Mouse (Mus musculus): ENCODE results near the gene Vmn1r2.
"Not testable (repeated sequence)": the region's sequence is repeated elsewhere in the genome, so short reads cannot be mapped to it uniquely, and the experiment has no call there.

The Vmn1r2 gene

GRCm38 (mm10) chr4:3167020-3167419 lies at the start of gene Vmn1r2:
TSS of gene Vmn1r2 (plus strand) at chr4:3167320.
- not testable (repeated sequence) for DNase-seq (ENCODE audit: low spot score)

DNA sequence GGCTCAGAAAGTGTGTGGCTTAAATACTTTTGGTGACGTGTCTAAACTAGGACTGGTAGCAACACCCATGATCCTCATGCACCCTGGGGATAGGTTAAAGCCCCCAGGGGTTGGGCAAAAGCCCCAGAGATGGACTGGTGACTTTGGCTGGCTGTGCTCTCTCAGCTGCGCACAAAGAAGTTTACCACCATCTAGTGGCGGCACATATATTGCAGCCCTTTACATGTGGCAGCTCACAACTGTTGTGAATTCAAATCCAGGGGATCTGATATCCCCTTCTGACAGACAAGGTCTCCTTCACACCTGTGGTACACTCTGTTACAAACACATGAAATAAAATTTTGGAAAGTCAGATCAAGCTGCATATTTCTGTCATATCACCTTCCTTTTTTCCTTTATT lies 19.2 kb upstream of the Vmn1r2 start:
- not testable (repeated sequence) for DNase-seq (ENCODE audit: low spot score)

- not testable (repeated sequence) for DNase-seq (ENCODE audit: low spot score)
These were observed 13.8 kb upstream of the Vmn1r2 start for GRCm38 (mm10) chr4:3153320-3153719.

GRCm38 (mm10) chr4:3164429-3164828 lies 2.7 kb upstream of the Vmn1r2 start:
- DNase-seq (ENCODE audit: low spot score), result not testable (repeated sequence)

GRCm38 (mm10) chr4:3165046-3165445 lies 2.1 kb upstream of the Vmn1r2 start:
- no peak for DNase-seq (ENCODE audit: low spot score)

GRCm38 (mm10) chr4:3174586-3174985 lies 7.5 kb downstream of the Vmn1r2 start:
- DNase-seq (ENCODE audit: low spot score), result not testable (repeated sequence)

GRCm38 (mm10) chr4:3175756-3176155 lies 8.6 kb downstream of the Vmn1r2 start:
- not testable (repeated sequence) for DNase-seq (ENCODE audit: low spot score)

DNA sequence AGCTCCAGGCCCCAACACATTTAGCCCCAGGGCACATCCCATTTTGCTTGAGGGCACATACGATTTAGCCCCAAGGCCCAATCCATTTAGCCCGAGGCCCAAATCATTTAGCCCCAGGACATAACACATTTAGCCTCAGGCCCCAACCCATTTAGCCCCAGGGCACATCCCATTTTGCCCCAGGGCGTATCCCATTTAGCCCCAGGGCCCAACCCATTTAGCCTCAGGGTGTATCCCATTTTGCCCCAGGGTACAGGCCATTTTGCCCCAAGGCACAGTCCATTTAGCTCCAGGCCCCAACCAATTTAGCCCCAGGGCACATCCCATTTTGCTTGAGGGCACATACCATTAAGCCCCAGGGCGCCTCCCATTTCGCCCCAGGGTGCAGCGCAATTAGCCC lies 9.1 kb downstream of the Vmn1r2 start:
- not testable (repeated sequence) for DNase-seq (ENCODE audit: low spot score)

GRCm38 (mm10) chr4:3176746-3177490 lies 9.8 kb downstream of the Vmn1r2 start:
- not testable (repeated sequence) for DNase-seq (ENCODE audit: low spot score)

DNA sequence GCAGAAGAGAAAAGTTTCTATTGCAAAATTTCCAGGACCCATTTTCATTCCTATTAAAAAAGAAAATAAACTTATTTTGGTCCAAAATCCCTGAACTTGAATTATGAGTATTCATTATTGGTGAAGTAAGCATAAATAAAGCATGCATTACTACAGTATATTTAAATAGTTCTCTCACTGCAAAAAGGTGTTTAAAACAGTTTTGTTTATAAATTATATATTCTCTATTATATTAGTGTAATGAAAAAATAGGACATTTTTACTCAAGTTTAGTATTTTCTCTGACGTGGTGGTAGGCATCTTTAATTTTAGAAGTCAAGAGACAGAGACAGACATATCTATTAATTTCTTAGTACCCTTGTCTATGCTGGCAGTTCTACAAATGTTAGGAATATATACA lies 18.1 kb downstream of the Vmn1r2 start, which contains the start of gene Vmn1r3:
TSS of gene Vmn1r3 (minus strand) at position 101 of the 400 bp plus-strand sequence.
- DNase-seq (ENCODE audit: low spot score), result not testable (repeated sequence)

DNA sequence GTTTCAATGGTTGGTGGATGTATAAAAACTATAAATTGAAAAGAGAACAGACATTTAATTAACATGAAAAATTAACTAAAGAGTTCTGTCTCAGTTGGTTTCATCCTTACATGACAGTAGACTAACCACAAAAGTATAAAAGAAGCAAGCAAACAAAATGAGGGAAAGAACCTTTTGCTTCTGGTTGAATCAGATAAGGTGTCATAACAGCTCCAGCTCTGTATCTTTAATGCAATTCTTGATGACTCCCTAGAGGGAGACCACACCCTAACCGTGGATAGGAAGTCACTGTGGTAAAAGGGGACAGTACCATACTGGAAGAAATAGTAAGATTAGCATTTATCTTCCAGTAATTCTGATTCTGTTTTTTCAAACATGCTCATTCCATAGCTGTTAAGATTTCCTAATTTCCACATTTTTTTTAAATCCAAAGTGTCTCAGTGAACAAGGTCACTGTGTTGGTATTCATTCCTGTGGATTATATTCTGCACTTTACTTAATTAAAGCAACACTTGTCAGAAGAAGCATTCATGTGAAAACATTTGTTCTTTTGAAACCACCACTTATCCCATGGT lies 42.6 kb downstream of the Vmn1r2 start:
- not testable (repeated sequence) for DNase-seq (ENCODE audit: low spot score)

- DNase-seq (ENCODE audit: low spot score), result not testable (repeated sequence)
These were observed 46.2 kb downstream of the Vmn1r2 start for GRCm38 (mm10) chr4:3213349-3213748.

- DNase-seq (ENCODE audit: low spot score), result not testable (repeated sequence)
These were observed 49.3 kb downstream of the Vmn1r2 start for GRCm38 (mm10) chr4:3216382-3216781.
